Mouse (Mus musculus) midbrain, postnatal 0 days (tissue): ENCODE measurements around the gene Agrn. TPM values are rescaled to one million over a fixed set of nuclear protein-coding genes. Genes with fewer than 3 reads are reported as not detected.

Experiments used
- ATAC-seq: fragments of 200-750 bp; cut with Nextera tagmentation; 2 replicates; pipeline ENCODE4 v1.8.0; 2017; ENCODE audit warnings: moderate number of reproducible peaks, mild to moderate bottlenecking, moderate TSS enrichment, moderate library complexity; ENCODE audit not compliant: low FRiP score
- DNase-seq: peaks from one replicate; pipeline ENCODE4 v3.0.0-alpha.2; 2015; ENCODE audit warnings: low spot score
- H3K27ac ChIP-seq: fragments of 300-500 bp; sonication (generic); 2 replicates; pipeline ENCODE4 v1.5.1; 2014; ENCODE audit warnings: low read depth, mild to moderate bottlenecking, low read length, mixed read lengths
- H3K27me3 ChIP-seq: fragments of 300-500 bp; sonication (generic); 2 replicates; pipeline ENCODE4 v1.6.1; 2014; ENCODE audit warnings: low read length, control low read depth, mixed read lengths; ENCODE audit not compliant: insufficient read depth
- H3K36me3 ChIP-seq: fragments of 300-500 bp; sonication (generic); 2 replicates; pipeline ENCODE4 v1.6.1; 2014; ENCODE audit warnings: low read length, control low read depth, mixed read lengths; ENCODE audit not compliant: insufficient read depth
- H3K4me1 ChIP-seq: fragments of 300-500 bp; sonication (generic); 2 replicates; pipeline ENCODE4 v1.6.1; 2014; ENCODE audit warnings: mild to moderate bottlenecking, control low read depth, antibody characterized with exemption, low read length, mixed read lengths; ENCODE audit not compliant: insufficient read depth
- H3K4me2 ChIP-seq: fragments of 300-500 bp; sonication (generic); 2 replicates; pipeline ENCODE4 v1.6.1; 2014; ENCODE audit warnings: low read depth, mild to moderate bottlenecking, low read length, mixed read lengths; ENCODE audit not compliant: poor library complexity, severe bottlenecking
- H3K4me3 ChIP-seq: fragments of 300-500 bp; sonication (generic); 2 replicates; pipeline ENCODE4 v1.5.1; 2014; ENCODE audit warnings: low read depth, mild to moderate bottlenecking, low read length, moderate library complexity
- H3K9ac ChIP-seq: fragments of 300-500 bp; sonication (generic); replicated peaks from 2 replicates; pipeline ENCODE4 v1.6.1; 2014; ENCODE audit warnings: mild to moderate bottlenecking, low read length, moderate library complexity, mixed read lengths; ENCODE audit not compliant: poor library complexity, severe bottlenecking
- H3K9me3 ChIP-seq: fragments of 300-500 bp; sonication (generic); 2 replicates; pipeline ENCODE4 v1.6.1; 2016; ENCODE audit warnings: low read length, control low read depth
- CTCF ChIP-seq: IDR thresholded peaks from 2 replicates; pipeline ENCODE4 v1.5.1; 2016; ENCODE audit warnings: antibody characterized with exemption, mild to moderate bottlenecking
- WGBS: fragments of 180-500 bp; shearing (Covaris S2); extraction: QIAGEN DNeasy Blood & Tissue Kit; methylation state at CpG from one replicate; pipeline ENCODE4 v1.1.7; 2014; 5-methylcytosine and 5-hydroxymethylcytosine counted together
- polyA plus RNA-seq: library from polyadenylated mRNA; unstranded; fragments of >200 nt; fragmentation: Nextera tagmentation; extraction: Ambion mirVana; gene quantifications from 2 replicates; pipeline ENCODE4 v1.2.1, GENCODE M21; 2015
- total RNA-seq: library from RNA; depleted of rRNA; stranded (reverse); fragments of >200 nt; gene quantifications from 2 replicates; pipeline ENCODE4 v1.2.3, GENCODE M21; 2014

Gene Agrn
- total and polyA plus RNA-seq, 2 experiments from 2014 or later: 77.1 to 303 TPM

- Histone ChIP-seq H3K4me1 (no peaks in the 10 kb centered on the region), H3K9me3 (no peaks in the 10 kb centered on the region), H3K9ac (no peak overlapping the region), H3K4me2 (no peak overlapping the region), H3K4me3 (no peak overlapping the region), H3K36me3 (no peaks in the 10 kb centered on the region), H3K27ac (no peak overlapping the region), H3K27me3 (no peaks in the 10 kb centered on the region)
- TF ChIP-seq CTCF: no peak
- DNase-seq (no peak), ATAC-seq (no peak)
- WGBS: 55% methylated on average over 5 of the region's 5 CpGs
Measured at GRCm38 (mm10) chr4:156133334-156133733, 64.0 kb downstream of the Agrn start.

DNA sequence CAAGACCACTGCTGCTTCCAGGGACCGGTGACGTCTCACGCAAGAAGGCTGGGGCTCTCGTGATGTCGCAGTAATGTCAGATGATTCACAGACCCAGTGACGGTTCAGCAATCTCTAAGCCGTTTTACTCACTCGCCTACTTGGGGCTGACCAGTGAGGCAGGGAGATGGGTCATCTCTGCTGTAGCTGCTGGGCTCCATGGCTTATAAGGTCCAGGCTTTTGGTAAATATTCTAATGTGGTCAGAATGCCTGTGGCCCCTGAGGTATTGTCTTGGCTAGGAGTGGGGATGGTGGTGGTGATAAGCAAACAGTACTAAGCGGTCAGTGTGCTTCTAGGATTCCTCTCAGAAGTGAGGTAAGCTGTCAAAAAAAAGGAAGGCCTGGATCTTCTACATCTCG, 66.3 kb downstream of the Agrn start:
- H3K9me3 ChIP-seq: no peaks in the 10 kb centered on the region
- no peak for DNase-seq
- 82% methylated on average over 10 of the region's 10 CpGs for WGBS
- H3K4me2 ChIP-seq: no peak overlapping the region
- H3K4me3 ChIP-seq: no peak overlapping the region
- H3K4me1 ChIP-seq: no peaks in the 10 kb centered on the region
- no peak for TF ChIP-seq CTCF
- peaks cover 8% of the 10 kb centered on the region; the same call in 1 of the 2 replicates for H3K36me3 ChIP-seq
- ATAC-seq: no peak
- H3K27ac ChIP-seq: no peak overlapping the region
- no peak overlapping the region for H3K9ac ChIP-seq
- no peaks in the 10 kb centered on the region for H3K27me3 ChIP-seq

DNA sequence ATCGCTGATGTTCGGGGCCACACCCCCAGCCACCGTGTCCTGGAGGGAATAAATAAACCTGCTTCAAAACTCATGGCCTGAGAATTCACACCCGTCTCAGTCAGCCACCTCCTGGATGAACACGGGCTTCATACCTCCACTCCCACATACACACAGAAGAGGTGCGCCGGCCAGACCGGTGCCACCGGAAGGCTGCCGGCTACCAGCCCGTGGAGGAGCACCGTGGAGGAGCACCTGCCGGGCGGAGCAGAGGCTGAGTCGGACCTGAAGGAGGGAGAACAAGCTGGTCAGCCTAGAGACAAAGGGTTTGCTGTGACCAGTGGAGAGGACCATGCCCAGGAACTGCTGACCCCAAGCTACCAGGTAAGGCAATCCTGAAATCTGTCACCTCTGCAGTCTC, 66.9 kb downstream of the Agrn start, which contains the start of gene Rnf223:
Gene Rnf223 (plus strand): TSS at position 78 of the 400 bp plus-strand sequence.
- Histone ChIP-seq H3K4me1 (no peaks in the 10 kb centered on the region), H3K4me2 (no peak within 1 kb of the TSS), H3K36me3 (peaks cover 13% of the 10 kb centered on the region), H3K27ac (no peak within 1 kb of the TSS), H3K9ac (no peak within 1 kb of the TSS), H3K27me3 (no peaks in the 10 kb centered on the region), H3K9me3 (no peaks in the 10 kb centered on the region), H3K4me3 (no peak within 1 kb of the TSS)
- 83% methylated on average over 15 of the region's 15 CpGs for WGBS
- no peak for TF ChIP-seq CTCF
- no peak for ATAC-seq
- no peak for DNase-seq

DNA sequence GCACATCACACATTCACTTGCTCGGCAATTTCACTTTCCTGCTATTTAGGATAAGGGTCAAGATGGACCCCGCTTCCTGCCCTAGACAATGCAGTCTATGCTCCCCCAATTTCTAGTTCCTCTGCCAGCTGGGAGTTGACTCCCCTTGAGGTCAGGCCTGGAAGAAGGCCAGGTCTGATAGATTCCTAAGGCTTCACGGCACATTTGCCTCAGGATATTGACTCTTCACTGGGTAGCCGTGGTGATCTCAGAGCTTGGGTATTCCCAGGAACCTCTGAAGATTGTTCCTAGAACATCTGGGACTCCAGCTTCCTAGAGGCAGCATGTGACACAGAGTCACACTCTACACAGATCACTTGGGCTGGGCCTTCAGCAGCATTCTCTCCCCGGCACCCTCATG, 68.5 kb downstream of the Agrn start:
- ATAC-seq: no peak
- TF ChIP-seq CTCF: no peak
- Histone ChIP-seq H3K36me3 (peaks cover 29% of the 10 kb centered on the region), H3K9ac (no peak overlapping the region), H3K4me1 (no peaks in the 10 kb centered on the region), H3K4me3 (no peak overlapping the region), H3K27me3 (no peaks in the 10 kb centered on the region), H3K9me3 (no peaks in the 10 kb centered on the region), H3K27ac (no peak overlapping the region), H3K4me2 (no peak overlapping the region)
- no peak for DNase-seq
- 90% methylated on average over 5 of the region's 5 CpGs for WGBS

GRCm38 (mm10) chr4:156126841-156127240, 70.4 kb downstream of the Agrn start:
- H3K27me3 ChIP-seq: no peaks in the 10 kb centered on the region
- 91% methylated on average over 7 of the region's 7 CpGs for WGBS
- ATAC-seq (no peak), DNase-seq (no peak)
- no peak overlapping the region for H3K4me3 ChIP-seq
- H3K4me2 ChIP-seq: no peak overlapping the region
- peaks cover 43% of the 10 kb centered on the region for H3K36me3 ChIP-seq
- H3K9ac ChIP-seq: no peak overlapping the region
- H3K9me3 ChIP-seq: no peaks in the 10 kb centered on the region
- no peak overlapping the region for H3K27ac ChIP-seq
- H3K4me1 ChIP-seq: no peaks in the 10 kb centered on the region
- TF ChIP-seq CTCF: no peak

DNA sequence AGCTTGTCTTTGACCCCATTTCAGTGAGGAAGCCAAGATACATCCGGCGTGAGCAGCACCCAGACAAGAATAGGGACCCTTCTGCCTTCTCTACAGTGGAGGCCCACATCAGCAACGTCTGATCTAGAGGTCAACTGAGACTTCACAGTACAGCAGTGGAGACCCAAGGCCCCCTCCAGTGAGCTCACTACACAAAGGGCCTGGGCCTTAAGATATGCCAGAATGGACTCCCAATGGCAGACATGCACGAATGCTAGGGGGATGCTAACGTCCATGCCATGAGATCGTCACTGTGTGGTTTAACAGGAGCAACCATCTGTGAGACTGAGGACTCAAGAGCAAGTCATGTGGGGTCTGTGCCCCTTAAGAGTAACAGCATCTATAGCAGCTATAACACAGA, 71.9 kb downstream of the Agrn start:
- no peaks in the 10 kb centered on the region for H3K4me1 ChIP-seq
- H3K9me3 ChIP-seq: no peaks in the 10 kb centered on the region
- no peak overlapping the region for H3K27ac ChIP-seq
- WGBS: 97% methylated on average over 6 of the region's 6 CpGs
- TF ChIP-seq CTCF: no peak
- no peak overlapping the region for H3K9ac ChIP-seq
- no peak for ATAC-seq
- no peak for DNase-seq
- no peaks in the 10 kb centered on the region for H3K27me3 ChIP-seq
- peaks cover 57% of the 10 kb centered on the region for H3K36me3 ChIP-seq
- H3K4me3 ChIP-seq: no peak overlapping the region
- no peak overlapping the region for H3K4me2 ChIP-seq
